Mouse (Mus musculus): ENCODE results near the gene Rabl6. TPM values are rescaled to one million over a fixed set of nuclear protein-coding genes. Genes with fewer than 3 reads are reported as not detected.
"Not testable (repeated sequence)": the region's sequence is repeated elsewhere in the genome, so short reads cannot be mapped to it uniquely, and the experiment has no call there.

Gene Rabl6
- total RNA-seq, 2 experiments from 2014 or later, result 157 to 163 TPM

DNA sequence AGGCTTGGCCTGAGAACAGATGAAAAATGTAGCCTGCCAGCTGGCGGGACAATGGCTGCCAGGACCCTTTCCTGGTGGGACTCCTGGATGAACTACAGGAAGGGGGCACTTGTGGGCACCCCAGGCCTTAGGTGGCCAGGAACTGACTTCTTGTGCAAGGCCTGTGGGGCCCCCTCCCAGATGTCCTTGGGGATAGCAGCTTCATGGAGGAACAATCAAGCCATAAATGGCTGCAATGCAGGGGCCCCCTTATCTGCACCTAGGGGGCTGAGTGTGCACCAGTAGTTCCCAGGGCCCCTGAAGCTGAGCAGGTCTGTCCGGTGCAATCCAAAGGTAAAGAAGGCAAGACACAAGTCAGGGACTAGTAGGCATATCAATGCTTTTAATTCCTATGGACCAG is 35.3 kb downstream of the Rabl6 start:
- Histone ChIP-seq H3K27ac (no peak overlapping the region), H3K4me3 (no peak overlapping the region)
- no peak for TF ChIP-seq CTCF (IDR thresholded peaks at IDR 0.05)
- intact Hi-C loops (cut with DNase I), result no loop called here
- peak in 1 of 2 experiments; percentile 9 for DNase-seq (ENCODE audit: extremely low spot score in 1 of 2, low spot score in 2 of 2)

DNA sequence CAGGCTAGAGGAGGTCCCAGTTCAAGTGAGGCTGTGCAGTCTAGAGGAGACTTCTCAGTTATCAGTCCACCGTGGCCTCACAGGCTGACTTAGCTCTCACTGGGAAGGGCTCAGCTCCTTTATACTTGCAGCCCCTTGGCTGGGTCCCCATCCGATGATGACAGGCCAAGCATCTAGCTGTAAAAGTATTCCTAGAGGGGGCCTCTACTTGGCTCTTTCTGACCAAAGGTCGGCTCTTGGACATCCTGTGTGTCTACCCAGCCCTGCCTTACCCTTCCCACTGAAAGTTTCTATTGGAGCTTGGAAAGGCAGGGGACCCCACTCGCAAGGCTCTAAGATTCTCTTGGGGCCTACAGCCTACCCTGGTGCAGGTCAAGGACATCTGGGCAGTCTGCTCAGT is 37.1 kb downstream of the Rabl6 start:
- no peak for DNase-seq (ENCODE audit: extremely low spot score in 1 of 2, low spot score in 2 of 2)
- H3K4me3 ChIP-seq, result no peak overlapping the region
- TF ChIP-seq CTCF (IDR thresholded peaks at IDR 0.05), result no peak
- H3K27ac ChIP-seq, result no peak overlapping the region
- intact Hi-C loops (cut with DNase I), result no loop called here

DNA sequence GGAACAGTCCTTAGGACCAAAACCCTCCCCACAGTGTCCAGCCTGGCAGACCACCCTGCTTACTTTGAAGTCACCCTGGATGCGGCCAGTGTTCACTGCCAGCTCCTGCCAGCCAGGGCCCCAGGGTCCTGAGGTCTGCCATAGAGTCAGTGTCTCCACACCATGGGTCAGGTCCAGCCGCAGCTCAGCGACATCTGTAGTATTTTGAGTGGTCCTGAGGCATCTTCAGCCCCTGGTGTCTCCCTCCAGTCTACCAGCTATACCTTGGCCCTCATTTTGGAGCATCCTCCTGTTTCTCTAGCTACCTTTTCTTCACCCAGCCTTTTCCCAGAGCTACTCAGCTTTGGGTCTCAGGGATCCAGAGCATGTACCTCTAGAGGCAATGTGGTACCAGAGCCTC is 39.0 kb downstream of the Rabl6 start:
- H3K27ac ChIP-seq, result no peak overlapping the region
- TF ChIP-seq CTCF (IDR thresholded peaks at IDR 0.05), result no peak
- no peak overlapping the region for H3K4me3 ChIP-seq
- intact Hi-C loops (cut with DNase I), result no loop called here
- DNase-seq (ENCODE audit: extremely low spot score in 1 of 2, low spot score in 2 of 2), result no peak

DNA sequence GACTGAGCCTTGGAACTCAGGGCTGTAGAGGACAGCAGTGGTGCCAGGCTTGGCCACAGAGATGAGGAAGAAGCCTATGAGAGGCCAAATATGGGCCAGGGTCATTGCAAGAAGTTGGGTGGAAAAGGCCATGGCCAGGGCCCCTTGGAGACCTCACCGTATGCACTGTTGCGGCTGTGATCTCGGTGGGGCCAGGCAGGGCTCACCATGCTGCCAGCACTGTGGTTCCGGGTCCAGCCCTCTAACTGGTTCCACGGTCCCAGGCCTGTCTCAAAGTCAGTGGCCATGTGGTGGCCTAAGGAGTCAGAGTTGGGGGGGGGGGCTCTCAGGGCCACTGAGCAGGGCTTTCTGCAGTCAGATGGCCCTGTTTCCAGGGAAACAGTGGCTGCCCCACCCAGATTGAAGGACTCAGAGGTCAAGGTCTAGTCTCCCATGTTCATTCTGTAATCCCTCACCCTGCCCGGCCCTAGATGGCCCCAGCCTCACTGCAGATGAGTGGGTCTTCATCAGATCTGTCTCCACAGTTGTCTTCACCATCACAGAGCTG is 39.8 kb downstream of the Rabl6 start:
- intact Hi-C loops (cut with DNase I), result no loop called here
- DNase-seq (ENCODE audit: extremely low spot score in 1 of 2, low spot score in 2 of 2), result no peak
- no peak for TF ChIP-seq CTCF (IDR thresholded peaks at IDR 0.05)

DNA sequence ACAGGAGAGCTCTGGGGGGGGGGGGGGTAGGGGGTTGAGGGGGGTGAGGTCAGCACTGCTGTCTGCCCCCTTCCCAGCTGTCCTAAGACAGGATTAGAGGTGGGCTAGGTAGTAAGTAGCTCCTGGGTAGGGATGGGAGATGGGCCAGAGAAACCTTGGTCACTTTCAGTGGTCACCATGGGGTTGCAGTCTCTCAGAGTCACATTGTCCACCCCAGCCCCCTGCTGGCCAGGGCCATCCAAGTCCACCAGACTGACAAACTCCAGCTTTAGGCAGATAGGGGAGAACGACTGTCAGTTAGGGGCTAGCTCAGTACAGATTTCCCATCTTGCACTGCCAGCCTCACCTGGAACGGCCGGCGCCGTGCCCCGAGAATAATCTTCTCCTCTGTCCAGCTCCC is 41.8 kb downstream of the Rabl6 start:
- peak; percentile 5 for TF ChIP-seq CTCF (IDR thresholded peaks at IDR 0.05)
- H3K4me3 ChIP-seq, result no peak overlapping the region
- intact Hi-C loops (cut with DNase I), result no loop called here
- DNase-seq (ENCODE audit: extremely low spot score in 1 of 2, low spot score in 2 of 2), result peak in 1 of 2 experiments; percentile 14
- no peak overlapping the region for H3K27ac ChIP-seq

More for the DNA sequence above, 39.8 kb downstream of the Rabl6 start:
- H3K27ac ChIP-seq, result no peak overlapping the region
- H3K4me3 ChIP-seq, result no peak overlapping the region

DNA sequence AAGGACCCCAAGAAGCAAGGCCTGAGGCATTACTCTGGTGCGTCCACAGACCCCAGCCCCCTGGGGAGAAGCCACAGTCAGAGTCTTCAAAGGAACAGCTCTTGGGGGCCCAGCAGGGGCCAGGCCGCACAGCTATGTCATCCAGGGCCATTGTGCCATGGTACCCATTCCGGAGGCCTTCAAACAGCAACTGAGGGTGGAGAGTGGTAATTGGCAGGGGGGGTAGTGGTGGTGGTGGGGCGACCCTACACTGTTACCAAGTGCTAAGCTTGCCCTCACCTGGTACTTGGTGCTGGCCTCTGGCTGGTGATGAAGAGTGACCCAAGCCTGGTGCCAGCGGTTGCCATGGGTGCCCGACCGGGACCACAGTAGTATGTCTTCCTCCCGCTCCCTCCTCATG is 42.6 kb downstream of the Rabl6 start:
- H3K4me3 ChIP-seq, result no peak overlapping the region
- intact Hi-C loops (cut with DNase I), result no loop called here
- no peak for DNase-seq (ENCODE audit: extremely low spot score in 1 of 2, low spot score in 2 of 2)
- TF ChIP-seq CTCF (IDR thresholded peaks at IDR 0.05), result no peak
- no peak overlapping the region for H3K27ac ChIP-seq

DNA sequence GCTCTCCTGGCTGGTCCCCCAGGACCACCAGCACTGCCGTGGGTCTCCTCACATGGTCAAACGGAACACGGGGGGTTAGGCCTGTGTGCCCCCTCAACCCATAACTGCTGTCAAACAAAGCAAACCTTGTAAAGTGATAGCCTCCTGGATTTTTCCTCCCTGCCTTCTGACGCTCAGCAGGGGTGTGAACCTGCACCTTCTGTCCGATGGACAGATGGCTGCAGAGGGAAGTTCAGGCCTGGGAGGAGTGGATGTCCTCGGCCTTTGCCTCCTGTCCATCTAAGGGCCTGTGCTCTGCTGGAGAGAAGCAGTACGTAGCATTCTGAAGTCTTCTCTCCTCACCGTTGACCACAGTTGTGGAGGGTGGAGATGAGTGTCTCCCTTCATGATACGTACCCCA is 46.4 kb downstream of the Rabl6 start:
- DNase-seq (ENCODE audit: extremely low spot score in 1 of 2, low spot score in 2 of 2), result no peak
- Histone ChIP-seq H3K27ac (no peak overlapping the region), H3K4me3 (no peak overlapping the region)
- intact Hi-C loops (cut with DNase I), result no loop called here
- TF ChIP-seq CTCF (IDR thresholded peaks at IDR 0.05), result no peak

DNA sequence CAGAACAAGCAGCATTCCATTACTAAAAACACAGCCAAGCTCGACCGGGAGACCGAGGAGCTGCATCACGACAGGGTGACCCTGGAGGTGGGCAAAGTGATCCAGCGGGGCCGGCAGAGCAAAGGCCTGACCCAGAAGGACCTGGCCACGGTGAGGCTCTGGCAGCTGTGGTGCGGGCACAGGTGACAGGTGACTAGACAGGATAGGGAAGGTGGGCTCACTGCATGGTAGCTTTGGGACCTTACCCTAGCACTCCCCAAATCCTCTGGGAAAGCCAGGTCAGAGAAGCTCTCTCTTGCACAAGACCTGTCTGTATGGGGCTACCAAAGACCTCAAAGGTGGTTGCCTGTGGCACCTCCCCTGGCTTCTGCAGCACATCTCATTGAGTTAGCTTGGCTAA is 47.8 kb downstream of the Rabl6 start:
- H3K27ac ChIP-seq, result no peak overlapping the region
- intact Hi-C loops (cut with DNase I), result no loop called here
- H3K4me3 ChIP-seq, result no peak overlapping the region
- TF ChIP-seq CTCF (IDR thresholded peaks at IDR 0.05), result no peak
- DNase-seq (ENCODE audit: extremely low spot score in 1 of 2, low spot score in 2 of 2), result peak in 1 of 2 experiments; percentile 9

DNA sequence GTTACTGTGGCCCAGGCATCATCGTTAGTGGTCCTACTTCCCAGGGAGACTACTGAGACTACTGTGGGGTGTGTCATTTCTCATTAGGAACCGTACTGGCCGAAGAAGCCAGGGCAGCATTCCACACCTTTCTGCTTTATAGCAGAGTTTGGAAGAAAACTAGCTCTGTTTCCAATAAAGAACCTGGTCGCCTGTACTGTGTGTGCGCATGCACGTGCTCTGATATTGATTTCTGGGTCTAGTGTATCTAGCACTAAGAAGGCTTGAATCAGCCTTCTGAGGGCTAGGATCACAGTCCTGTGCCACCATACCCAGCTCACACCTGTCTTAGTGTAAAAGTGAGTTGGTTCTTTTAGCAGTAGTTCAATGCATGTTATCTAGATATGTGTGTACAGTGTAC is 49.5 kb downstream of the Rabl6 start:
- TF ChIP-seq CTCF (IDR thresholded peaks at IDR 0.05), result no peak
- Histone ChIP-seq H3K27ac (peak overlapping the region; percentile 90; the same call in 1 of the 2 replicates), H3K4me3 (peak overlapping the region; percentile 72)
- DNase-seq (ENCODE audit: extremely low spot score in 1 of 2, low spot score in 2 of 2), result no peak
- intact Hi-C loops (cut with DNase I), result no loop called here

DNA sequence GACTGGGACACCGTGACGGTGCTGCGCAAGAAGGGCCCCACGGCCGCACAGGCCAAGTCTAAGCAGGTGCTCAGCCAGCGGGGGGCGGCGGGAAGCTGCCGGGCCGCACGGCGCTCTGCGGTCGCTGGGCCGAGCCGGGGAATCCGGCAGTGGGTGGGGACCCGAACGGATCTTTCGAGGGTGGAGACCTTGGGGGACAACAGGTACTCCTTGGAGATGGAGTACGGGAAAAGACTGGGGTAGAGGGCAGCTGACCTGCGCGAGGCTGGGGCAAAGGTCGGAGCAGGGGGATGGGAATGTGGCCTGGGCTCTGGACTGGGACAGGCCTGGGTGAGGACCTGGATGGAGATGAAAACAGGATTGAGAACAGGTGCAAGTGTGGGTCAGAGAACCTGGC is 50.4 kb downstream of the Rabl6 start:
- intact Hi-C loops (cut with DNase I), result no loop called here
- peak overlapping the region; percentile 72 for H3K4me3 ChIP-seq
- no peak for DNase-seq (ENCODE audit: extremely low spot score in 1 of 2, low spot score in 2 of 2)
- peak overlapping the region; percentile 90 for H3K27ac ChIP-seq
- no peak for TF ChIP-seq CTCF (IDR thresholded peaks at IDR 0.05)

DNA sequence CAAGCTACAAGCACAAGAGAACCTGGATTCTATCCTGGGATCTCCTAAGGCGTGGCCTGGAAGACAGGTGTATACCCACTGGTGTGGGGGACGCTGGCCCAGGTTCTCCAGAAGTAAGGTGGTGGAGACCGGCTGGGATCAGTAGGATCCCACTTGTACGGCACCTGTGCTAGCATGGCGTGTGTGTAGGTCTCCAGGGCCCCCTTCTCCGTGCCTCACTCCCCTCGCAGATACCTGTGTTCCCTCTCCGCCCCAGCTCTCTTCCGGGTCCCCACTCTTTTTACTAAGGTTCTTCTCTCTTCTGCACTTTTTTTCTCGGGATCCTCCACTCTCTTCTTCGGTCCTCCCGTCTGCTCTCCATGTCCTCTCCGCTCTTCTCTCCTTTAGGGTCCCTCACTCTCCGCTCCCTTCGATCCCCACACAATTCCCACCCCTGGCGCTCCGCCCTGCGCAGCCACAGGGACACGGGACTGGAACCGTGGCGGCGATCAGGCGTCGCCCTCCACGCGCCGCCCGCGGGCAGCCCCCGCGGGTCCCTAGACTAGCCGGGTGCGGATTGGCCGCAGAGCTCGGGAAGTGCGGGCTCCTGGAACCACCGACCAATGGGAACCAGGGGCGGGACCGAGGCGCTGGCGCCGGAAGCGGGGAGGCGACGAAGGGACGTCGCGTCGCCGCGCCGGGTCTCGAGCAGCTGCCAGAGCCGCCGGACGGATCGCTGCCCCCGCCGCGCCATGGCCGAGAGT is 50.9 kb downstream of the Rabl6 start, which contains the start of gene Edf1:
Edf1 (plus strand) TSS at position 627 of the 743 bp plus-strand sequence.
- peak; percentile 95 to 97 for DNase-seq (ENCODE audit: extremely low spot score in 1 of 2, low spot score in 2 of 2)
- peak within 1 kb of the TSS; percentile 90 for H3K27ac ChIP-seq
- intact Hi-C loops (cut with DNase I), result no loop called here
- peak within 1 kb of the TSS; percentile 72 for H3K4me3 ChIP-seq
- no peak for TF ChIP-seq CTCF (IDR thresholded peaks at IDR 0.05)

DNA sequence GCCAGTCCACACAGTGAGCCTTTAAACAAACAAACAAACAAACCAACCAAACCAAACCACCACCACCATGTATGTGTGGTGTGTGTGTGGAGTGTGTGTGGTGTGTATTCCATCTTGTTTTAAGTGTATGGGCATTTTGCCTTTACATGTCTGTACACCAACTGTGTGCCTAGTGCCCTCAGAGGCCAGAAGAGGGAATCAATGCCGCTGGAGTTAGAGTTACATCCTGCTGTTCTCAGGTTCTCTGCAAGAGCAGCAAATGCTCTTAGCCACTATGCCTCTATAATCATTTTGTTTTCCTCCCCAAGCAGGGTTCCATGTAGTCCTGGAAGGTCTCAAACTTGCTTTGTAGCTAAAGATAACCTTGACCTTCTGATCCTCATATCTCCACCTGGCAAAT is 52.0 kb downstream of the Rabl6 start:
- H3K27ac ChIP-seq, result no peak overlapping the region
- no peak for TF ChIP-seq CTCF (IDR thresholded peaks at IDR 0.05)
- no peak overlapping the region for H3K4me3 ChIP-seq
- intact Hi-C loops (cut with DNase I), result no loop called here
- no peak for DNase-seq (ENCODE audit: extremely low spot score in 1 of 2, low spot score in 2 of 2)

DNA sequence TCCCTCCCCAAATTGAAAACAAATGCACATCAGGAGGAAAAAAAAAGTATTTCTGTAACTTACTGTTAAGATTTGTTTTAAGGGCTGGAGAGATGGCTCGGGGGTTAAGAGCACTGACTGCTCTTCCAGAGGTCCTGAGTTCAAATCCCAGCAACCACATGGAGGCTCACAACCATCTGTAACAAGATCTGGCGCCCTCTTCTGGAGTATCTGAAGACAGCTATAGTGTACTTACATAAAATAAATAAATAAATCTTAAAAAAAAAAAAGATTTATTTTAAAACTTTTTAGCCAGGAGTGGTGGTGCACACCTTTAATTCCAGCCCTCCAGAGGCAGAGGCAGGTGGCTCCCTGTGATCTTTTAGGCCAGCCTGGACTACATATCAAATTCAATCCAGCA is 52.8 kb downstream of the Rabl6 start:
- DNase-seq (ENCODE audit: extremely low spot score in 1 of 2, low spot score in 2 of 2); intact Hi-C loops (cut with DNase I); H3K4me3 ChIP-seq; H3K27ac ChIP-seq: not testable (repeated sequence)
- peak; percentile 46 for TF ChIP-seq CTCF (IDR thresholded peaks at IDR 0.05)

DNA sequence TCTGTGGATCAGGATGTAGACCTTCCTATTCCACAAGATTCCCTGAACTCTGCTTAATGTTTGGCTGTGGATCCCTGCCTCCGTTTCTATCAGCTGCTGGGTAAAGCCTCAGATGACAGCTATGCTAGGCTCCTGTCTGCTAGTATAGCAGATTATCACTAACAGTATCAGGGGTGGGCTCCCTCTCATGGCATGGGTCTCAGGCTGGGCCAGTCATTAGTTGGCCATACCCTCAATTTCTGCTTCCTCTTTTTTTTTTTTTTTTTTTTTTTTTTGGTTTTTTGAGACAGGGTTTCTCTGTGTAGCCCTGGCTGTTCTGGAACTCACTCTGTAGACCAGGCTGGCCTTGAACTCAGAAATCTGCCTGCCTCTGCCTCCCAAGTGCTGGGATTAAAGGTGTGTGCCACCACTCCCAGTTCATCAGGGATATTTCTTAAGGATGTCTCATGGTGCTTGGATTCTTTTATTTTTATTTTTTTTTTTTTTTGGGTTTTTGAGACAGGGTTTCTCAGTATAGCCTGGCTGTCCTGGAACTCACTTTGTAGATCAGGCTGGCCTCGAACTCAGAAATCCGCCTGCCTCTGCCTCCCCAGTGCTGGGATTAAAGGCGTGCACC is 55.0 kb downstream of the Rabl6 start:
- H3K27ac ChIP-seq; H3K4me3 ChIP-seq; DNase-seq (ENCODE audit: extremely low spot score in 1 of 2, low spot score in 2 of 2): not testable (repeated sequence)
- intact Hi-C loops (cut with DNase I), result loop anchor here (2.0 kb wide), 1 partner anchor 126 kb away; no protein-coding TSS in a partner anchor

Data from left cerebral cortex, adult 2 months (tissue).